Mouse (Mus musculus): ENCODE data around the gene Agbl4. TPM values are rescaled to one million over a fixed set of nuclear protein-coding genes. Genes with fewer than 3 reads are reported as not detected.
A peak's percentile ranks its signal among the peaks of the same experiment; 100 is the strongest.

The Agbl4 gene
- polyA plus RNA-seq, 1 experiment from 2014 or later = 0.24 TPM

DNA sequence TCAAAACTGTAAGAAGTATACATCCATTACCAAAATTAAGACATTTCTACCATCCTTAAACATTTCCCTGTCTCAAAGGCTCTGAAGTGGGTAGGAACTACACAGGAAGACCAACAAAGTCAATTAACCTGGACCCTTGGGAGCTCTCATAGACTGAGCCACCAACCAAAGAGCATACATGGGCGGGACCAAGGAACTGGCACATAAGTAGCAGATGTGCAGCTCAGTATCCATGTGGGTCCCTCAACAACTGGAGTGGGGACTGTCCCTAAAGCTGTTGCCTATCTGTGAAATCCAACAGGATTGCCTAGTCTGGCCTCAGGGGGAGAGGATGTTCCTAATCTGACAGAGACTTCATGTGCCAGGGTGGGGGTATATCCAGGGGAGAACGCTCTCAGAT lies 265.5 kb downstream of the Agbl4 start:
- H3K27ac ChIP-seq (replicated peaks) = no peak overlapping the region
- H3K4me1 ChIP-seq = no peaks in the 10 kb centered on the region
- WGBS = 77% methylated on average over 2 of the region's 2 CpGs
- no peak for DNase-seq (ENCODE audit: low spot score)
- H3K4me3 ChIP-seq = no peak overlapping the region
- no peaks in the 10 kb centered on the region for H3K9me3 ChIP-seq
- no peaks in the 10 kb centered on the region for H3K27me3 ChIP-seq (replicated peaks; ENCODE audit: low read depth, poor library complexity, severe bottlenecking)
- no peaks in the 10 kb centered on the region for H3K36me3 ChIP-seq (replicated peaks)

DNA sequence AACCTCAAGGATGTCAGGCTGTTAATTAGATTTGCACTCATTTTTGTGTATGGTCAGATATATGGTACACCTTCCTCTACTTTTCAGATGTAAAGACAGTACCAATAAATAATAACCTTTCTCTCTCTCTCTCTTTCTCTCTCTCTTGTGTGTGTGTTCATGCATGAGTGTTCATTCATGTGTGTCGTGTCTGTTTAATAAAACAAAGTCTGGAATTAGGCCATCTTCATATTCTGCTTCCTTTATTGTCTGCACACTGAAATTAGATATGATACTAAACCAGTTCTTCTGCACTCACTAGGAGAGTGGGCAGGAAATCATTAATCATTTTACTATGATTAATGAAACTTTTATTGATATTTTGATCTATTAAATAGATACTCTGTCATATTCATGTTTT lies 276.7 kb downstream of the Agbl4 start:
- Histone ChIP-seq H3K27ac (replicated peaks) (no peak overlapping the region), H3K36me3 (replicated peaks) (no peaks in the 10 kb centered on the region), H3K9me3 (no peaks in the 10 kb centered on the region), H3K27me3 (replicated peaks; ENCODE audit: low read depth, poor library complexity, severe bottlenecking) (no peaks in the 10 kb centered on the region), H3K4me3 (no peak overlapping the region), H3K4me1 (no peaks in the 10 kb centered on the region)
- 73% methylated on average over 1 of the region's 1 CpGs for WGBS
- no peak for DNase-seq (ENCODE audit: low spot score)

DNA sequence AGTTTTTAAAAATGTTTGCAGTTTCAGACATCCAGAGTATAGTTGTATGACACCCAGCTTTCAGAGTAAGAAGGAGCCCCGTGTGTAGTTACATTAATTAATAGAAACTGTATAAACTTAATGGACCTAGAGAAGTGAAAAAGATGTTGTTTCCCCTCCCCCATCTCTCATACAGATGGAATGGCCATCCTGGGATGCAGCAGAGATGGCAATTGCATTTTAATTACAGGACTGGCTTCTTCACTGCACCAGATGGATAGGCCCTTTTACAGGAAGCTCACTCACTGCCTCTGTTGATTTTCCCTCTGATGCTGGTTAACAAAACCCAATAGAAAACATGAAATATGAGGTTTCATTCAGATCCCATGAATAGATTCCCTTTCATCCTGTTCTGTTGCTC lies 337.7 kb downstream of the Agbl4 start:
- H3K36me3 ChIP-seq (replicated peaks) = no peaks in the 10 kb centered on the region
- H3K27ac ChIP-seq (replicated peaks) = no peak overlapping the region
- no peaks in the 10 kb centered on the region for H3K27me3 ChIP-seq (replicated peaks; ENCODE audit: low read depth, poor library complexity, severe bottlenecking)
- no peaks in the 10 kb centered on the region for H3K4me1 ChIP-seq
- WGBS = 83% methylated on average over 1 of the region's 1 CpGs
- DNase-seq (ENCODE audit: low spot score) = no peak
- no peaks in the 10 kb centered on the region for H3K9me3 ChIP-seq
- no peak overlapping the region for H3K4me3 ChIP-seq

DNA sequence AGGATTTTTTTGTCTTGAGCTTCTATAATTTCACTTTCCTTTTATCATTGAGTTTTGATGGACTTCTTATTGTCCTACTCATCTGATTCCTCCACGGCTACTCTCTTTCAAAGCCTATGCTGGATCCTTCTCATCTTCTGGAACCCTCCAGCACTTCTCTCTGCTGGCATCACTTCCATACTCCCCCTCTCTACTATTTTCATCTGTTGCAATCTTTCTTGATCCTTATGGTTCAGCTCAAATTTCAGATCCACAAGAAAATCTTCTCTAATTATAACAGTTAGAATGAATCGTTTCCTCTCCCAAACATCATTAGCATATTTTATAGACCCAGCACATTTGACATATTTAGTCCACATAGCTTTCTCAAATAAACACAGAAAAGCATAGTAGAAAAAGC lies 360.5 kb downstream of the Agbl4 start:
- no peaks in the 10 kb centered on the region for H3K9me3 ChIP-seq
- no peak overlapping the region for H3K27ac ChIP-seq (replicated peaks)
- no peaks in the 10 kb centered on the region for H3K36me3 ChIP-seq (replicated peaks)
- H3K4me3 ChIP-seq = no peak overlapping the region
- DNase-seq (ENCODE audit: low spot score) = no peak
- no peaks in the 10 kb centered on the region for H3K27me3 ChIP-seq (replicated peaks; ENCODE audit: low read depth, poor library complexity, severe bottlenecking)
- no peaks in the 10 kb centered on the region for H3K4me1 ChIP-seq
- 85% methylated on average over 2 of the region's 2 CpGs for WGBS

DNA sequence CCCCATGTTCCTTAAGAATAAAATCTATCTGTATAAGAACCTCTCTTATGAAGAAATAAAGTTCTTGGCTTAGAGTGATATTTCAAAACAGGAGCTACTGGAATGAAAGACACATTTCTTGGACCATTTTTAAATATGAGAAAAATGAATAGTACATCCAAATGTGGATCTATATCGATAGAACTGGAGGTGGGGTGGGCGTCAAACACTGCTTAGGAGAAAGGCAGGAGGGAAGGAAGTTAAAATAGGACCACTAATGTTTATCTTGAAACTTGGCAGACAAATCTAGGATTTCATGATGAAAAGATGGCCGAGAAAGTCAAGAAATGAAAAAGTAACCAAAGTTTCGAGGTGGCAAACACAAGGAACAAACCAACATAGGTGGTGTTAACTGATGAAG lies 391.1 kb downstream of the Agbl4 start:
- no peak overlapping the region for H3K27ac ChIP-seq (replicated peaks)
- no peaks in the 10 kb centered on the region for H3K36me3 ChIP-seq (replicated peaks)
- H3K9me3 ChIP-seq = no peaks in the 10 kb centered on the region
- H3K4me3 ChIP-seq = no peak overlapping the region
- WGBS = 81% methylated on average over 4 of the region's 4 CpGs
- DNase-seq (ENCODE audit: low spot score) = no peak
- H3K27me3 ChIP-seq (replicated peaks; ENCODE audit: low read depth, poor library complexity, severe bottlenecking) = no peaks in the 10 kb centered on the region
- H3K4me1 ChIP-seq = no peaks in the 10 kb centered on the region

DNA sequence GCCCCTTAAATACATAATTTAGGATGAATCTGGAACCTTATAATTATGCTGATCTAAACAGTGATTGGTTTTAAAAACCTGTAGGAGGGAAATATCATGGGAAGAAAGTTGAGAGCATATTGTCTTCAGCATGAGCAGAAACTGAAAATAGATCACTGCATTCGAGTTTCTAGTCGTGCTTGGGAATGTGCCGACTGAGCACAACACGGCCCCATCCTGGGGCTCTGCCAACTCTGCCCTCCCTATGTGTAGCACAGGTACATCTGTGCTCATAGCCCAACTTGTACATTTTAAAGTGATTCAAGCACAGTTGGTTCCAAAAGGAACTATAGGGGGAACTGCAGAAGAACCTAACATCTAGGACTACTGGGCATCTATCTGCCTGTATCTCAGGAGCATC lies 402.4 kb downstream of the Agbl4 start:
- H3K9me3 ChIP-seq = no peaks in the 10 kb centered on the region
- H3K4me1 ChIP-seq = no peaks in the 10 kb centered on the region
- no peaks in the 10 kb centered on the region for H3K36me3 ChIP-seq (replicated peaks)
- no peaks in the 10 kb centered on the region for H3K27me3 ChIP-seq (replicated peaks; ENCODE audit: low read depth, poor library complexity, severe bottlenecking)
- 86% methylated on average over 4 of the region's 4 CpGs for WGBS
- H3K4me3 ChIP-seq = no peak overlapping the region
- no peak for DNase-seq (ENCODE audit: low spot score)
- H3K27ac ChIP-seq (replicated peaks) = no peak overlapping the region

DNA sequence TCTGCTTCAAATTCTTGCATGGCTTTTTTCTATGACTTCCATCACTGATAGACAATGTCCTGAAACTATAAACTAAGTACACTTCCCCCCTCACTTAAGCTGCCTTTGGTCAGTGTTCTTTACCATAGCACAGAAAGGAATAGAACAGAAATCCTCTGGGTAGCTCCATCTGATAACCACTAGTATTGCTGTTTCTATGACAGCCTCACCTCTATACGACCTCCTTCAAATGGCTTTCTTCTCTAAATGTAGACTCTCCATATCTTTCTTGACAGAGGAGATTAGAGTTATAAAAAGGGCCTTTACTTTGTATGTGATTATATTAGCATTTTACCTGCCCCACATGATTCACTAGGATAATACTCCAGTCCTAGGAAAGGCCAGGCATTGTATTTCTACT lies 413.5 kb downstream of the Agbl4 start:
- WGBS = 73% methylated on average over 1 of the region's 1 CpGs
- no peak for DNase-seq (ENCODE audit: low spot score)
- H3K27me3 ChIP-seq (replicated peaks; ENCODE audit: low read depth, poor library complexity, severe bottlenecking) = no peaks in the 10 kb centered on the region
- H3K4me3 ChIP-seq = no peak overlapping the region
- no peaks in the 10 kb centered on the region for H3K4me1 ChIP-seq
- H3K27ac ChIP-seq (replicated peaks) = no peak overlapping the region
- no peaks in the 10 kb centered on the region for H3K9me3 ChIP-seq
- no peaks in the 10 kb centered on the region for H3K36me3 ChIP-seq (replicated peaks)

DNA sequence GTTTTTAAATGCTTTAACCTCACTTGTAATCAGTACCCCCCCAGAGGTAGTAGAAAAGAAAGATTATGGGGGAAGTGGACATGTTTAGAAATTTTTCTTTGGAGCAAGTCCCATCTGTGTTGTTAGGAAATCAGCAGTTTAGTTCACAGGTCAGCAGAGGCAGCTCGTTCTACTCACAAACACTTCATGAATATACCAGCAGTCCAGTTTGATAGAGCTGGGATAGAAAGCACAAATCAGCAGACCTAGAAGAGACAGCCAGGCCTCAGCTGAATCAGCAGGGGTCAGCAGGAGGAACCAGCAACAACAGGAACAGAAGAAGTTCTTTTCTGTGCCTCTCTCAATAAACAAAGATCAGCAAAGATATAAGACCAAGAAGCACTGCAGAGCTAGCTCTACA lies 435.3 kb downstream of the Agbl4 start:
- WGBS = 77% methylated on average over 1 of the region's 1 CpGs
- no peak for DNase-seq (ENCODE audit: low spot score)
- Histone ChIP-seq H3K4me1 (no peaks in the 10 kb centered on the region), H3K27me3 (replicated peaks; ENCODE audit: low read depth, poor library complexity, severe bottlenecking) (no peaks in the 10 kb centered on the region), H3K27ac (replicated peaks) (no peak overlapping the region), H3K36me3 (replicated peaks) (no peaks in the 10 kb centered on the region), H3K9me3 (no peaks in the 10 kb centered on the region), H3K4me3 (no peak overlapping the region)

DNA sequence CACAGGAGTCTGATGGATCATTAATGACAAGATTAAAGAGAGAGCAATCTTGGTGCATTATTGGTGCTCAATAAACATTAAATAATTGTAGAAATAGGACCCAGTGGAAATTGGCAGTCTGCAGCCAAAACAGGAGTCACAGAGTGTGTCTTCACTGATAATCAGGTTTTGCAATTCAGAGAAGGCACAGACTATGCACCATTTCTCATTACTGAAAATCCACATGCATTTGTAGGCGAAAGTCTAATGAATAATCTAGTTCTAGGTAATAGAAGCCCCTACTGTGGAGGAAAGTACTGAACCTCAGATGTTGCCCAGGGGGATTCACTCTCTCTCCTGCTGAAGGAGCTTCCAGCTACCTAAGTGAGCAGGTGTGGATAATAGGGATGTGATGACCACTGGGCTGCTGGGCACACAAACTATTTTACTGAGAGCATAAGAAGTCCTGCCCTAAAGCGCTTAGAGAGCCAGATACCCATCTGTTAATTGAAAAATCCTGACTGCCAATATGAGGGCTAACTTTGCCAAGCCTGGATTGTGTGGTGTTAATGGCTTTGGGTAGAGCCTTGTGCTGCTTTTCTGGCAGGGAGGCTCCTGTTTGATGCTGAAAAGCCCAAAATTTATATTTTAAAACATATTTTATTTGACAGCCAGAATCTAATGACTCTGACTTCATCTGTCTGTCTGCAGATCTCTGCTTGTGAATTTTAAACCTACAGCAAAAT lies 482.4 kb downstream of the Agbl4 start:
- no peak overlapping the region for H3K27ac ChIP-seq (replicated peaks)
- DNase-seq (ENCODE audit: low spot score) = no peak
- H3K27me3 ChIP-seq (replicated peaks; ENCODE audit: low read depth, poor library complexity, severe bottlenecking) = no peaks in the 10 kb centered on the region
- no peaks in the 10 kb centered on the region for H3K36me3 ChIP-seq (replicated peaks)
- H3K4me1 ChIP-seq = no peaks in the 10 kb centered on the region
- no peak overlapping the region for H3K4me3 ChIP-seq
- no peaks in the 10 kb centered on the region for H3K9me3 ChIP-seq
- 83% methylated on average over 2 of the region's 2 CpGs for WGBS

DNA sequence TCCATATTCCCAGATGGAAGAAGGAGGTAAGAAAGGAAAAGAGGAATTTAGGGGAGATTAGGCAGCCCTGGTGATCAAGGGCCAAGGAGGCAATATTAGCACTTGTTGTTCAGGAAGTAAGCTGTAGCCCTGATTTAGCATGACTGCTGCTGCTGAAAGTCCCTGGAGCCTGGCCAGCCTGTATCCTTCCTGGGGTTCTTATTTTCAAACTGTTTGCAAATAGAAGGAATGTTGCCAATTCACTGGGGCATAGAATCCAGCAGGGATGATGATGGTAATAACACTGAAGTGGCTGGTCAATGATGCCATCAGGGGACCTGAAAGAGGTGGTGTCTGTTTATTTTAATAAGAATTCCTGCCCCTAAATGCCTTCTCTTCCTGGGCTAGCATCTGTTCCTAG lies 518.6 kb downstream of the Agbl4 start:
- H3K36me3 ChIP-seq (replicated peaks) = no peaks in the 10 kb centered on the region
- DNase-seq (ENCODE audit: low spot score) = no peak
- peaks cover 8% of the 10 kb centered on the region for H3K4me1 ChIP-seq
- H3K4me3 ChIP-seq = no peak overlapping the region
- H3K27me3 ChIP-seq (replicated peaks; ENCODE audit: low read depth, poor library complexity, severe bottlenecking) = no peaks in the 10 kb centered on the region
- no peak overlapping the region for H3K27ac ChIP-seq (replicated peaks)
- H3K9me3 ChIP-seq = no peaks in the 10 kb centered on the region

DNA sequence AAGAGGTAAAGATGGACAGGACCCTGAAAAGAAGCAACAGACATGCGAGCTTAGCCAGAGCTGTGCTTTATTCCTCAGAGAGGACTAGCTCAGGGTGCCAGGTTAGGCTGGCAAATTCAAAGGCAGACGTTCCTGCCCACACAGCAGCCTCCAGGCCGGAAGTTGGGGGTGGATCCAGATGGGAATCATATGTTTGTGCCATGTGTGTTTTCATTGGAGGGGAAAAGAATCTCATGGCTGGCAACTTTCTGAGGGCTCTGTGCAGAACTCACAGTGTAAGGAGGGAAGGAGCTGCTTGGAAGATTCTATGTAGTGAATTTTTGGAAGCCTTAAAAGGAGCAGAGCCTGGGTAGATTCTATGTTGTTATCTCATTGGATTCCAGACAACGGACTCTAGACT lies 519.1 kb downstream of the Agbl4 start:
- no peaks in the 10 kb centered on the region for H3K27me3 ChIP-seq (replicated peaks; ENCODE audit: low read depth, poor library complexity, severe bottlenecking)
- peak; percentile 26 for DNase-seq (ENCODE audit: low spot score)
- no peaks in the 10 kb centered on the region for H3K36me3 ChIP-seq (replicated peaks)
- no peaks in the 10 kb centered on the region for H3K9me3 ChIP-seq
- H3K4me3 ChIP-seq = no peak overlapping the region
- WGBS = 58% methylated on average over 4 of the region's 4 CpGs
- H3K4me1 ChIP-seq = peaks cover 8% of the 10 kb centered on the region
- peak overlapping the region; percentile 44; the same call in 1 of the 2 replicates for H3K27ac ChIP-seq (replicated peaks)

DNA sequence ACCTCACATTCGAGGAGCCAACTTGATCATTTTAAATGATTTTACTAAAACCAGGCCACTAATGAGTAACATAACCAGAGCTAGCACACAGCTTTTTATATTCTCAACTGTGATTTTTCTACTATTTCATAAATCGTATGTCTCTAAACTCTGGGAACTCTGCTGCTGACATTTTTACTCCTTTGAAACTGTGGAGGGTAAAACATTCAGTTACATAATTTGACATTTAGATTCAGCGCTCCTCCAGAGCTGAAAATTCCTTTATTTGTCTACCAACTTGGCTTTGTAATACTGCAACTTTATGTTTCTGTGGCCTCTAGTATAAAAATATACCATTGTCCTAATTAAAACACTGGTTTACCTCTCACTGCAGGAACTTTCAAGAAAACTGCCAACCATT lies 523.6 kb downstream of the Agbl4 start:
- Histone ChIP-seq H3K4me3 (no peak overlapping the region), H3K4me1 (peaks cover 7% of the 10 kb centered on the region), H3K9me3 (no peaks in the 10 kb centered on the region), H3K27me3 (replicated peaks; ENCODE audit: low read depth, poor library complexity, severe bottlenecking) (no peaks in the 10 kb centered on the region), H3K36me3 (replicated peaks) (no peaks in the 10 kb centered on the region), H3K27ac (replicated peaks) (no peak overlapping the region)
- 91% methylated on average over 3 of the region's 3 CpGs for WGBS
- DNase-seq (ENCODE audit: low spot score) = no peak

DNA sequence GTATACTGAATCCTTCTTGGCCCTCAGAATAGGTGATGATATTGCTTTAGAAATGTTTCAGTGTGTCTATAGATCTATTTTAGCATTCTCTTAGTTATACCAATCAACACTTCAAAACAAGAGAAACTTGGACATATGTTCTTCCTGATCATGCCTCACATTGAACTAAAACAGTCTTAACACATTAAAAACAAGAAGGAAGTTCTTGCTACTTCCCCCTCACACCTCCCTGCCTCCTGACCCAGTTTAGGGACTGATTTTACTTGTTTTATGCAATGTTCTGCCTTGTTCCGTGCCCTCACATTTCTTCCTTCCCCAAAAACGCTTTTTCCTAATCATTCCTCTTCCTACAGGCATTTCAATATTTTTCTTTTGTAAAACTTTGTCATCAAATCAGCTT lies 604.2 kb downstream of the Agbl4 start:
- no peak for DNase-seq (ENCODE audit: low spot score)
- 84% methylated on average over 2 of the region's 2 CpGs for WGBS
- H3K27me3 ChIP-seq (replicated peaks; ENCODE audit: low read depth, poor library complexity, severe bottlenecking) = no peaks in the 10 kb centered on the region

More for the DNA sequence above, 604.2 kb downstream of the Agbl4 start:
- Histone ChIP-seq H3K36me3 (replicated peaks) (no peaks in the 10 kb centered on the region), H3K27ac (replicated peaks) (no peak overlapping the region), H3K9me3 (no peaks in the 10 kb centered on the region), H3K4me3 (no peak overlapping the region), H3K4me1 (no peaks in the 10 kb centered on the region)

Measured in embryonic facial prominence, embryonic 10.5 days (tissue).